Mouse (Mus musculus) left cerebral cortex, adult 8-10 months (tissue): Measurements from ENCODE around the gene Dip2c. TPM values are rescaled to one million over a fixed set of nuclear protein-coding genes. Genes with fewer than 3 reads are reported as not detected.

Experiments
- DNase-seq, 2 experiments: peaks; one replicate each; pipeline ENCODE4 v3.0.0; 2022; ENCODE audit warnings: low spot score in 2 of 2
- total RNA-seq, 4 experiments: library from RNA; stranded (reverse); gene quantifications; 2 replicates each; pipeline ENCODE4 v1.2.4; 2022

Gene Dip2c
- total RNA-seq, 4 experiments from 2014 or later: 56.5 to 68.5 (median 60.1) TPM

- DNase-seq: no peak
Measured at GRCm38 (mm10) chr13:9325262-9325661, 48.9 kb downstream of the Dip2c start.

DNA sequence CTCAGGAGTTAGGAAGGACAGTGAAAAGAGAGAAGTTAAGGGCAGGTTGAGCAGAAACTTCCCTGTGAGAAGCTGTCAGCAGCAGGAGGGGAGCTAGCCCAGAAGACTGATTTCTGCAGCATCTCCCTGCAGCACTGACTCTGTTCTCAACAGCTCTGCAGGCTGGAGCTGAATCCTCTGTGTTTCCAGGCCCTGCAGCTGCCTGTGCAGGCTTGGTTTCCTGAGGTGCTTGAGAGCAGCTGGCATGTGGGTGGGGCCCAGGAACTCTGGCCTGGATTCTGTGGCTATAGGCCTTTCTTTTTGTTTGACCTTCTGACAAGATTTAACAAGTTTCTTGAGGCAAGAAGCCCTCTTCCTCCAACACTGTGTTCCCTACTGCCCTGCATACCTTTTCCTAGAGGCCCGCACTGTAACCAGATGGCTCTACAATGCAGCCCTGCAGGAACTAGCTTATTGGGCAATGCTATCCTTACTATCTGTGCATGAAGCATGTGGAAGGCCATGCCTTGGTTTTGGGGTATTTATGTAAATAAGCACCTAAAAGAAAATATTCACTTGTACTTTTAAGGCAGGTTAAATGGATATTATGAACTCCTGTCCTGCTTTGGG lies 53.1 kb downstream of the Dip2c start:
- peak in 1 of 2 experiments; percentile 15 for DNase-seq

- DNase-seq: no peak
Measured at GRCm38 (mm10) chr13:9333187-9333586, 56.9 kb downstream of the Dip2c start.

DNA sequence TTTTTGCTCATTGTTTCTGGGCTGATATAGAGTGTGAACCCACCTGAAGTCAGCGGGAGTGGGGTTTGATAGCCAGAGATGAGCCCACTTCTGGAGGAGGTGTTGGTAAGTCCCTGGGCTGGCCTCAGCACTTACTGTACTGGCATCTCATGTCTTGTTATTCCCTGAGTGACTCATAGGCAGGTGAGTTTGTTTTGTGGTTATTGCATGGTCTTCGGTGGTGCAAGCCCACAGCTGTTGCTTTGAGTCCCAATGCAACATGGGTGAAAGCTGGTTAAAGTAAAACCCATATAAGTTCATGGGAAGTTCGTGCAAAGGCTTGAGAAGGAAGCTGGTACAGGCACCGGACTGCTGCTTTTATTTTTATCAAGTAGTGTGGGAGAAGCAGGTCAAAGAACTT lies 64.0 kb downstream of the Dip2c start:
- DNase-seq: no peak

DNA sequence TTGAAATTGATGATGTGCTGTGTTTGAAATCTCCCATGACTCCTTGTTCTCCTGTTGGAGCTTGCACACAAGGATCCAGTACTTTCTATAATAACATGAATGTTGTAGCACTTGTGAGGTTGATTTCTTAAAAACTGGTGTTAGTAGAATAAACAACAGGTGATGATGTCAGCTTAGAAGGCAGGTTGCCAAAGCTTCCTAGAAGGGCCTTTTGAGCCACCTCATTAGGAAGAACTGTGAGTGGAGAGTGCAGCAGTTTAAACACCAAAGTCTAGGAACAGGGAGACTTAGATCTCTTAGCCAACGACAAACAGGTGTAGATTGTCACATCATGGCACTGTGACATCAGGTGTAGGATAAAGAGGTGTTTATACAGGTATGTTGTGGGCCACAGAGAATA lies 66.4 kb downstream of the Dip2c start:
- DNase-seq: no peak

GRCm38 (mm10) chr13:9347448-9347847 lies 71.1 kb downstream of the Dip2c start:
- no peak for DNase-seq

DNA sequence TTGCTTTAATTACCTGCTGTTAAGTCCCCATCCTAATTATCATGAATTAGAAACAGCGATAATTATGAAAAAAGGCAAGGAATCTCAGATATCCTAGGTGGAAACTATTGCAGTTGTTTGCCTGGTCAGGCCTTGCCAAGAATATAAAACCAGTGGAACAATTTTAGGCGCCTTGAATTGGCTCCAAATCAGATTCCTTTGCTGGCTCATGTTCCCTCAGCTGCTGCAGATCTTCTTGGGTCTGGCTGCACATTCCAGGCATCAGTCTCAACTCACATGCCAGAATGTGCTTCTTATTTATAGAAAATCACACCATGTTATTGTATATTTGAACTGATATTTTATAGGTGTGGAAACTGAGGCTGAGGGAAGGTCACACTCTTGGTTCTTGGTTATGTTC lies 74.3 kb downstream of the Dip2c start:
- DNase-seq: peak in 1 of 2 experiments; percentile 41

DNA sequence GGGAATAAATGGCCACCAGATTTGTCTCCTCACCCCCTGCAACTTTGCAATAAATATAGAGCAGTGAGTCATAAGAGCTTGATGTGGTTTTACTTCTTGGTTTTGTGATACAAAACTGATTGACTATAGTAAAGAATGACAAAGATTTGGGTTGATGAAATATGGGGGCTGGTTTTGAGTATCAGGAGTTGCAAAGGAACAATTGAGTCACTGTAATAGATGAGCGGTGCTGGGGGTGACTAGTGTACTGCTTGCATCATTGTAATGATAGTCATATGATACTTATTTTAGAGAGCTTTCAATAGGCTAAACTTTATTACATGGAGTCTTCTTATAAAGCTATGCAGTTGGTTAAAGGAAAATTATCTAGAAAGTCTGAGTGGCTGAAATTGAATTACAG lies 77.6 kb downstream of the Dip2c start:
- no peak for DNase-seq

DNA sequence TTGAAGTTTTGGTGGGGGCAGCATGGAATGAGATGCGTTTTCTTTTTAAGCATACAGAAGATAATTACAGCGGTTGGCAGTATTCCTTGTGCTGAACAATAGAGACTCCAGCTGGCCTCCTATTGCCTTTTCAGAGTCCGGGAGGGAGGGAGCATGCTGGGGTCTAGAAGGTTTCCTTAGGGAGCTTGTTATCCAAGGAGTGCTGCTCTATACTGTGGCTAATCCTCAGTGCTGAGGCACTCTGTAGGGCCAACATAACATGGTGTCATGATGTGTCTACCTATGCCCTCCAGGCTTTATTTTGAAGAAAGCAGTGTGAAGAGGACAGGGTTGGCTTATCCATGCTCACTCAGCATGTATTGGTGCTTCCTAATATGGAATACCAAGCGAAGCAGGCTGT lies 79.0 kb downstream of the Dip2c start:
- DNase-seq: no peak

GRCm38 (mm10) chr13:9361457-9361856 lies 85.1 kb downstream of the Dip2c start:
- DNase-seq: no peak

DNA sequence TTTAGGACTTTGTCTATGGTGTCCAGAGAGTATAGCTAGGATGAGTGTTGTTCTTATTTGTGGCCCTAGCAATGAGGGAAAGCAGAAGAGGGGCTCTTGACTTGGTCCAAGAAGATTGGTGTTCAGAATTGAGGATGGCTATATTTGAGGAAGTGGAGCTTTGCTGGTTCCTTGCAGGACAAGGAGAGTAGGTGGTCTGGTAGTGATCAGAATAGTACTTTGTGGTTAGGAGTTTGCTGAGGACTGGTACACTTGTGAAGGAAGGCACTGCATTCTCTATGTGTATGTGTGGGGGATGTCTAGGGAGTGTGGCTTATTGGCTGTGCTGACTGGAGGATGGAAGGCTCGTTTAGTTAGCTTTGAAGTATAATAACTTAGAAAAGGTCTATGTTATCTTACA lies 95.1 kb downstream of the Dip2c start:
- no peak for DNase-seq

DNA sequence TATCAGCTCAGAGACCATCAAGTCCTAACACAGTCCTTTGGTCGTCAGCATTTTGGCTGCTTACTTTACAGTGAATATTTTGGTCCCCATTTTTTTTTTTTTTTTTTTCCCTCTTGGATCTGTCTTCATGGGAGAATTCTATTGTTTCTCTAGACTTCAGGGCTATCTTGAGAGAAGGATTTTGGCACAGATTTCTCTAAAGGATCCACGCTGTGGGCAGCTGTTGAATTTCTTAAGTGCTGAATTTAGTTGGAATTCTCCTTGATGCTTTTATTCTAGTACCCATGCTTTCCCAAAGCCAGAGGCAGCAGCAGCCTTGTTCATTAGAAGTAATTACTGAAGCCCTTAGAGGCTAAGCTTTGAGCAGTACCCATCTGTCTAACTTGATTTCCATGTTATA lies 100.8 kb downstream of the Dip2c start:
- no peak for DNase-seq

DNA sequence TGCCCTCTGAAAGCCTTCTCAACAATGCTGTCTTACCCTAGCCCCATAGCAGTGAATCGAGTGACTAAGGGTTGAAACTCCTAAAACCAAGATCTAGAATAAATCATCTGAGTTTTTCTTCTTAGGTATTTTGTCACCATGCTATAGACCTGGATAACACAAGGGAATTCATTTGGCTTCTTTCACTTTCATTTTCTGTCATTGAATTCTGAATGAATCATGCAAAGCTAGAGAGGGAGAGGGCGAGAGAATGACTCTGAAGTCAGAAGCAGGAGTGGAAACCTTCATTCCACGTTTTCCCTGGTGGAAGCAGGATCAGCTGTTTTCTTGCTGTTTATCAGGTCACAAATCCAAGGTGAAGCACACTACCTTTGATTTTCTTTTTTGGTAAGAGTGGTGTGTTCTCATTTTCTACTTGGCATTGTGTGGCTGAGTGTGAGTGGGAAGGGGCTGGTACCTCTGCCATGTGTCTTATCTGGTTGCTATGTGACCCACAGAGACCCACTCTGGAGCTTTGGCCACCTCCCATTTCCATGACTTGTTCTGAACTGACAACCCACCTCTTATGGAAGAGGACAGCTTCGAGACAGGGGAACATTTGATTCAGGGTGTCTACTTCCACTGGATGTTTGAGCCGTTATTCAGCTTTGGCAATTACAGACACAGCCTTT lies 104.5 kb downstream of the Dip2c start:
- no peak for DNase-seq

- DNase-seq: no peak
Measured at GRCm38 (mm10) chr13:9388017-9388416, 111.7 kb downstream of the Dip2c start.

GRCm38 (mm10) chr13:9389334-9389733 lies 113.0 kb downstream of the Dip2c start:
- DNase-seq: no peak

- DNase-seq: no peak
Measured at GRCm38 (mm10) chr13:9390204-9390804, 114.0 kb downstream of the Dip2c start.

DNA sequence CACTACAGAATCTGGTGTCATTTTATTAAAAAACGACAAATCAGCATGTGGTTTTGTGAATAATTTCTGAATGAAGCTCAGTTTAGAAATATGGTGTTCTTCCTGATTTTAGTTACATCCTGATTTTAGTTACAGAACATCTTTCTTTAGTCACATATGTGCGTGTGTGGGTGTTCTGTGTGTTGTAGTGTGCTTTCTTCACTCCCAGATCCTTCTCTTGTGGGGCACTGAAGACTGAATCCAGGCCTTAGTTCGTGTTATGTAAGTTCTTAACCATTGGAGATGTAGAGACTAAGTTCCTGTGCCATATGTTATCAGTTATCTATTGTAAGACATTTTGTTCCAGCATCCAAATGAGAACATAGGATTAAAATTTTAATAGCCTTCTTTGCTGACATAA lies 117.1 kb downstream of the Dip2c start:
- no peak for DNase-seq

DNA sequence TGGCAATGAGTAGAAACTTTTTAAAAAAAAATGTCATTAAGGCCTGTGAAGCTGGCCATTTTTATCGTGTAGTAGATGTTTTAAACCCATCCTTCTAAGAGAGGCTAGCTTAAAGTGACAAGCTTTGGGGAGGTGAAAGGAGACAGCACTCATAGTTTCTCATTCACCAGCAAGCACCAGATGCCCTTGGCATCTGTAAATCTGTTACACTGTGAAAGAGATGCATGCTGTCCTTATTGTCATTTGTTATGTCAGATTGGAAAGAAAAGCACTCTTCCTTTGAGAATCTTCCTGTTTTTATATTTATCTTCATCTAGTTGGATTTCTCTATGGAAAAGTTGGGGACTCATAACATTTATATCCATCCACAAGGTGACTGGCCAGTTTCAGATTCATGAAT lies 119.0 kb downstream of the Dip2c start:
- no peak for DNase-seq

DNA sequence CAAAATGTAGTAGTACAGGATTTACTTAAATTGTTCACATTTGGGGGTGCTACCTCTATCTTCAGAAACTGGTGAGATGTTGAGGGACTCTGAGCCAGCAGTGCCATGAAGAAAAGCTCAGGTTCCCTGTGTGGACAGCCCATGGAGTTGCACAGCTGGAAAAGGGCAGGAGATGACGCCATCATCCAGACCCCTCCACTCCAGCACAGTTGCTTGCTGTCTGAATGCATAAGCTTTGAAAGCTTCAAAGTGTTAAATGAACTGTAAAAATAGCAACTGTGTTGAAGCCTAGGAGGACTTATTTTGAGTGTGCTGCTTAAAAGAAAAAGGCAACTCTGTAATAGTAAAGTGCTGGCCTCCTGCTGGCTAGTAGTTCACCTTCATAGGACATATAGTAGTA lies 122.5 kb downstream of the Dip2c start:
- DNase-seq: no peak

DNA sequence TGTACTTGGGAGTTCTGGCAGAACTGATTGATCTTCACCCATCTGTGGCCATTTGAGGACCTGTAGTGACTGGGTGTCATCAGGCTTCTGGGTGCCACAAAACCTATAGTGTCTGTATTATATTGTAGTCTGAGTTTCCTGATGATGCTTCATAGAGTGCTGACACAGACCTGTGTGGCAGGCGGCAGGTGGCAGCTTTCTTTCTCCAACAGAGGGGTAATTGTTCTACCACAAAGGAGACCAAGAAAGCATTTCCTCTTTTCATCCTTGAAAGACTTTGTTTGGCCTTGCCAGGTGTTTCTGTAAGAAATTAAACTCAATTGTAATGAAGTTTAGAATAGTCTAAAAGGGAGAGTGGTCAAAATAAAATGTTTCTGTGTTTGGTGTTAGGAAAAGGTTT lies 129.1 kb downstream of the Dip2c start:
- no peak for DNase-seq

DNA sequence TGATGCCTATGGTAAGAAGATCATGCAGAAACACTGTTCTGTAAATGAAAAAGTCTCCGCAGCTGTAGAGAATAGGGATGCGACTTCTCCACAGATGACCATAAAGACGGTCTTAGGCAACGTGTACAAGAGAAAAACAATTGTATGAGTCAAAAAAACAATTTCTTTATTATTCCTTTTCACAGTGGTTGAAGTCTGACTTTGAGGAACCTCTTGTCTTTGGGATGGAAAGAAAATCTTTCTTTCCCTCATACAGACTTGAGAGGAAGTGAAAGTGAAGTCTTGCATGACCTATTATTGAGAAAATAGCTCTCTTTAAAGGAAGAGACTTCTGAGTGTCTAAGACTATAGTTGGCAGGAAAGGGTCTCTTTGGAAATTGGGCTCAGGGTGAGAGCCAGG lies 132.7 kb downstream of the Dip2c start:
- DNase-seq: no peak

GRCm38 (mm10) chr13:9418441-9418840 lies 142.1 kb downstream of the Dip2c start:
- DNase-seq: no peak

- DNase-seq: no peak
Measured at GRCm38 (mm10) chr13:9419213-9419612, 142.9 kb downstream of the Dip2c start.
